Mouse (Mus musculus): Measurements from ENCODE around the gene Nkpd1.

GRCm38 (mm10) chr7:19483281-19483680, 34.4 kb upstream of the Nkpd1 start:
- TF ChIP-seq POLR2A (IDR thresholded peaks at IDR 0.05; ENCODE audit: low read depth, low read length), result no peak
- no peak for TF ChIP-seq CTCF (IDR thresholded peaks at IDR 0.05; ENCODE audit: extremely low read depth, insufficient read depth, insufficient read length, insufficient replicate concordance)
